Mouse (Mus musculus) mouse embryonic stem cell (cell line): ENCODE data around the gene Cd9.

Source experiments
- in situ Hi-C, 2 experiments: fragments of 300-500 bp; cut with MboI; formaldehyde crosslinking; loops; 1 replicate in 1 of 2; 3 replicates in 1 of 2; pipeline ENCODE4 v1.14.3; 2019 to 2020; ENCODE audit warnings: low sequenced_read_pairs in 2 of 2, low pct_unique_long_range_greater_than_20kb in 1 of 2, mixed read lengths in 1 of 2; ENCODE audit not compliant: unreplicated experiment in 1 of 2

The Cd9 gene

GRCm38 (mm10) chr6:125459903-125460302, 34.7 kb downstream of the Cd9 start:
- in situ Hi-C loops = no loop called here

DNA sequence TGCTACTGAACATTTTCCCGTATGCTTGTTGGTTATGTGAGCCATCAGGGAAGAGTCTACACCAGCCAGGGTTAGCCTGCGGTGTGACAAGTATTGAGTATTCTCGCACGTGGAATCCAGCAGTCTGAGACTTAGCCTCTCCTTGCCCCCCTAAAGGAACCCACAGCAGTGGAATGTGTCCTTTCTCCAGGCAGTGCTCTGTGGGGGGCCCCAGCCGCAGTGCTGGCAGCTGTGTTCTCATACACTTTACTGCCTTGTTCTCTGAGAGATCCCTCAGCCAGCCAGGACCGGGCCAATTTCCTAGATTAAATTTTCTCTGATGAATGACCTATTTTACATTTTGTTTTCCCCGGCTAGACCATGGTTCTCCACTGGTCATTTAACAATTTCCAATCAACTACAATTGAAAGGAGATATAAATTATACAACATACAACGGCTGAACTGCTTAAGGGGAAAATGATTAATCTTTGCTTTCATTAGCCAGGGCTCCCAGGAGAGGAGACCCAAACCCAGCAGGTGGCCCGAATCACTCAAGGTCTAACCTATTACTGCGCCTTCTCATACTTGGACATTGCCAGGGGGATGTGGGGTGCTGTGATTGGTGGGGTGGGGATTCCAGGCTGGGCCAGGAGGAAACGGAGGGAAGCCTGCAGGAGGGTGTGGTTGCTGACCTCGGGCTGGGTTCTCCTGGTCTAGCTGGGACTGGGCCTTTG, 38.6 kb downstream of the Cd9 start:
- in situ Hi-C loops = no loop called here

DNA sequence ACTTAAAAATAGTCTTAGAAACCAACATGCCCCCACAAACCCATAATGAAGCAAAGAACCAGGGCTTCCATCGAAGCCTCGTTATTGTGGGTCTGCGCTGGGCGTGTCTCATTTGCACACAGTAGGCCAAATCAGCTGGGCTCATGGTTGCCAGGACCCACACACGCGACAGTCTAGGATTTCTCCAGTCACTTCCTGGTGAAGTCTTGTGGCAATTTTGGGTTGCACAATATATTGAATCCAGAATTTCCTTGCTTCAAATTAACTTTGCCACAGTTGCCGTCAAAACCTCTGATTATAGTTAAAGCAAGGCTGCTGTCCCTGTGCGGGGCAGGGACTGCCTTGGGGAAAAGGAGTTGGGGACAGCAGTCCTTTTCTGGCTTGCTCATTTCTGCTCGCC, 39.9 kb downstream of the Cd9 start:
- in situ Hi-C loops = no loop called here

GRCm38 (mm10) chr6:125454299-125454698, 40.3 kb downstream of the Cd9 start:
- in situ Hi-C loops = no loop called here

DNA sequence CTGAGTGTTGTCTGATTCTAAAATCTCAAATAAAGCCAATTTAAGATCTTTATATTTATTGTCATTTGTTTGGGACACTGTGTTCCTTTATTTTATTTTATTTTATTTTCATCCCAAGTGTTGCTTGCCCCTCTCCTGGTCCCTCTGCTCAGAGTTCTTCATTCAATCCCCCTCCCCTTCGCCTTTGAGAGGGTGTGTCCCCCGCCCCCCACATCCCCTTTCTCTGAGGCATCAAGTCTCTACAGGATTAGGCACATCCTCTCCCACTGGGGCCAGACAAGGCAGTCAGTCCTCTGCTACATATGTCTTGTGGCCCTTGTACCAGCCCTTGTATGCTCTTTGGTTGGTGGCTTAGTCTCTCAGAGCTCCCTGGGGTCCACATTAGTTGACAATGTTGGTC, 46.9 kb downstream of the Cd9 start:
- in situ Hi-C loops = no loop called here

DNA sequence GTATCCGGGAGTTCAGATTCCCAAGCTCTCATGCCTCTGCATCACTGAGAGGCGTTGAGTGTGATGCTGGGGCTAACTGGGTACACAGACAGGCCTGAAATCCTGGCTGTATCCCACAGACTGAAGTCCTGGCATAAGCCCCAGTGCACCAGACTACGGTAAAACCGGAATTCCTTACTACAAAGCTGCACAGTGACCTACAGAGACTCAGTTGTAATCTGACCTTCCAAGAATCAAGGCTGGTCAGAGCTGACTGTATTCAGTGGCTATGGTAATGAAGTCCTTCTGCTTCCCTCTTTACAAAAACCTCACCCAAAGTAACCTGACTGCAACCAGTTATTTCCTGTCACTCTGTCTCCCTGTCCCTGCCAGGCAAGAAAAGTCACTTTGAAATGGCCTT, 47.4 kb downstream of the Cd9 start:
- in situ Hi-C loops = no loop called here

DNA sequence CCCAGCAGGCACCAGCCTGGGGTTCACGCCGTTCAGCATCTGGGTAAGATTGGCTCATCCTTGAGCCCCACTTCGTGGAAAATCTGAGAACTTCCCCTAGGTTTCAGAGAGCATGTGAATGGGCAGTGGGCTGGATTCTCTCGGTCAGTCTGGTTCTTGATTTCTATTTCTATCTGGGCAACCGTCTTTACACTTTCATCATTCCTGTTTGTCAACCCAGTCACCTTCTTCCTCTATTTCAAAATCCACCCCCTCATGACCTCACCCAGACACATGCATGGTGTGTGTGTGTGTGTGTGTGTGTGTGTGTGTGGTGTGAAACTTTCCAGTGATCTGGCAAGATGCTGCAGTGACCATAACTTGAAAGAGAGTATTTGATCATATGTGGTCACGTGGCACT, 49.2 kb downstream of the Cd9 start:
- in situ Hi-C loops = no loop called here

DNA sequence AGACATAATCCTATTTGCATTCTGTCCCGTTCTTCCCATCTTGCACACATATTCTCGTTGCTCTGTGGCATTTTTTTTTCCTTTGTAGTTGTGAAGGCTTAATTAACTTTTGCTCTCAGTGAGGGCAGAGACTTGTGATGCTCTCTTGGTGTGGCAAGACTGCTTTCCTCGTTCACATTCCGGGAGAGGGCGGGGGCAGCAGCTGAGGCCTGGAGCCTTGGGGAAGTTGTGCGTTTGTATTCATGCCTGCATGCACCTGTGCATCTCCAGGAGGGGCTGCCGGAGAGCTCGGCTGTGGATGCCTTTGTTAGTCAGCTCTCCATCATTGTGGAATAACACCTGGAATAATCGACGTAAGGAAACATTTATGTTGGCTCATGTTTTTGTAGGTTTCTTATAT, 52.0 kb downstream of the Cd9 start:
- in situ Hi-C loops = no loop called here

DNA sequence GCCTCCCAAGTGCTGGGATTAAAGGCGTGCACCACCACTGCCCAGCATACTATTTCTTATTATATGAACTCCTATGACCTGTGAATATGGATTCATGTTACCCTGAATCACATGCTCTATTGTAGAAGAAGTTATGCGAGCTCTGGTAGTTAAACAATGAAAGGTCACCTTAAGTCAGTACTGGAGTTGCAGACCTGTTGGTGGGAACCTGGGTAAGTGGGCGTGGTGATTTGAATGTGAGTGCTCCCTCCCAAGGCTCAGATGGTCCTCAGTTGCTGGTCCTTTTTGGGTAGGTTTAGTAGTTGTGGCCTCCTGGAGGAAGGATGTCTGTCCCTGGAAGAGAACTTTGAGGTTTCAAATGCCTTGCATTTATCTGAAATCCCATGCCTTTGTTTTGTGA, 57.8 kb downstream of the Cd9 start:
- in situ Hi-C loops = no loop called here

- in situ Hi-C loops = loop anchor here in 1 of 2 experiments (5.0 kb wide), 1 partner anchor 157 kb away; no protein-coding TSS in a partner anchor
Observed at GRCm38 (mm10) chr6:125434735-125435518, 59.7 kb downstream of the Cd9 start.

GRCm38 (mm10) chr6:125433704-125434447, 60.7 kb downstream of the Cd9 start:
- in situ Hi-C loops = loop anchor here in 1 of 2 experiments (5.0 kb wide), 1 partner anchor 158 kb away; no protein-coding TSS in a partner anchor

- in situ Hi-C loops = loop anchor here in 1 of 2 experiments (5.0 kb wide), 1 partner anchor 159 kb away; no protein-coding TSS in a partner anchor
Observed at GRCm38 (mm10) chr6:125433257-125433656, 61.3 kb downstream of the Cd9 start.

DNA sequence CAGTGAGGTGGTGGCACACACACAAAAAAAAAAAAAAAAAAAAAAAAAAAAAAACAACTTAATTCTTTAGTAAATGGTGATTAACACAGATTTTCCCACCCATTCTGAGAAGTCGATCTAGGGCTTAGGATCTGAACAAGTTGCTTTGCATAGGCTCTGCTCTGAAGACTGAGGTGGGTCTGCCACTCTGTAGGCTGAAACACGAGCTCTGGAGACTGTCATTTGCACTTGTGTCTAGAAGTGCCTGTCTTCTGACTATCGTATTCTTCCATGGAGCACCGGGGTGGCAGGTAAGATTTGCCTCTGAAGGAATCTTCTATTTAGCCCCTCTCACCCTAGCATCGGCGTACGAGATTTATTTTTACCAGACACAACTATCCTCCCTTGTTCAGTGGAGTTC, 62.1 kb downstream of the Cd9 start:
- in situ Hi-C loops = loop anchor here in 1 of 2 experiments (5.0 kb wide), 1 partner anchor 160 kb away; no protein-coding TSS in a partner anchor

DNA sequence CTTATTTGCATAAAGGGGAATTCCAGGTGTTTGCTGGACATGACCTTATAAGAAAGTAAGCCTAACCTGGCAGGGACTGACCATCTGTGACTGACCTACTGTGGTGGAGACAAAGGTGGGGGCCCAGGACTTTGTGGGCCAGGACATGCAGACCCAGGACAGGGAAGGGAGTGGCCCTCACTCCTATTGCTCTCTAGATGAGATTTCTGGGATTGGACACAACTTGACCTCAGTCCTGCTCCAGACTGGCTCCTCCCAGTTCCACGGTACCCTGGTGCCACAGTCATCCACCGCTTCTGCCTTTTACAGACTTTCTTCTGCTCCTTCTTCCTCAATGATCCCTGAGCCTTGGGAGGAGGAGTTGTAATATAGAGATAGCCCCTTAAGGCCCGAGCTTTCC, 63.6 kb downstream of the Cd9 start:
- in situ Hi-C loops = loop anchor here in 1 of 2 experiments (5.0 kb wide), 1 partner anchor 161 kb away; no protein-coding TSS in a partner anchor

DNA sequence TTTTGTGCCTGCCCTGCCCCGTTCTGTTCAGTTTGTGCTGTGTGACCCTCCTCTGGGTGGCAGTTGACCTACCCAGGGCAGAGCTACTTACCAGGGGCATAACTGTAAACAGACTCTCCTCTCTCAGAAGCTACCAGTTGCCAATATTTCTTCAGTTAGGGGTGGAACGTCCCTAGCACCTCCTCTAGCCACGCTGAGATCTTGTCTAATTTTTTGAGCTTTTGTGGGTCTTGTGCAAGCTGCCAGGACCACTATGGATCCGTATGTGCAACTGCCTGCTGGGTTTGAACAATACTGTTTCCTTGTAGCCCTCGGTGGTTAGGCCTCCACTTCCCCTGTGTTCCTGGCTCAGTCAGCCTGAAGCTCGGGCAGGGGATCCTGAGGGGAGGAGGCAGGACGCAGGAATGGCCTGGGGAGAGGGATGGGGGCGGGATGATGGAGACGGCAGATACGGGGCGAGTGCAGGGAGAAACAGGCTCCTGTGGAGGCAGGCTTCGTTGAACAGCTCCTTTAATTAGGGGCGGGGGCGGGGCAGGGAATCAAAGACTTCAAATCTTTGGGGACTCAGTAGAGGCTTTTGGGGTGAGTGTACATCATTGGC, 64.1 kb downstream of the Cd9 start:
- in situ Hi-C loops = loop anchor here in 1 of 2 experiments (5.0 kb wide), 1 partner anchor 162 kb away; no protein-coding TSS in a partner anchor

DNA sequence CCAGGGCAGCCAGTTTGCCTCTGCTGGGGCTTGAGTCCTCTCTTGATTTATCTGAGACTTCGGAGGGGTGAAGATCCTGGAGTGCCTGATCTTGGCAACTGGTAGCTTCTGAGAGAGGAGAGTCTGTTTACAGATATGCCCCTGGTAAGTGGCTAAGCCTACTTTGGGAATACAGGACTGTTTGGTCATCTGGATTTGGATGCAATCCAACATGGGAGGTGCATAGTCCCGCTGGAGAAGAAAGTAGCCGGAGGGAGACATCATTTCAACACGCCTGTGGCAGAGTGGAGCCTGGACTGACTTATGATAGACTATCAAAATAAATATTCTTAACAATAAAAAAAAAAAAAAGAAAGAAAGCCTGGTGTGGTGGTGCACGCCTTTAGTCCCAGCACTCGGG, 64.8 kb downstream of the Cd9 start:
- in situ Hi-C loops = loop anchor here in 1 of 2 experiments (5.0 kb wide), 2 partner anchors 68 to 163 kb away; no protein-coding TSS in a partner anchor

DNA sequence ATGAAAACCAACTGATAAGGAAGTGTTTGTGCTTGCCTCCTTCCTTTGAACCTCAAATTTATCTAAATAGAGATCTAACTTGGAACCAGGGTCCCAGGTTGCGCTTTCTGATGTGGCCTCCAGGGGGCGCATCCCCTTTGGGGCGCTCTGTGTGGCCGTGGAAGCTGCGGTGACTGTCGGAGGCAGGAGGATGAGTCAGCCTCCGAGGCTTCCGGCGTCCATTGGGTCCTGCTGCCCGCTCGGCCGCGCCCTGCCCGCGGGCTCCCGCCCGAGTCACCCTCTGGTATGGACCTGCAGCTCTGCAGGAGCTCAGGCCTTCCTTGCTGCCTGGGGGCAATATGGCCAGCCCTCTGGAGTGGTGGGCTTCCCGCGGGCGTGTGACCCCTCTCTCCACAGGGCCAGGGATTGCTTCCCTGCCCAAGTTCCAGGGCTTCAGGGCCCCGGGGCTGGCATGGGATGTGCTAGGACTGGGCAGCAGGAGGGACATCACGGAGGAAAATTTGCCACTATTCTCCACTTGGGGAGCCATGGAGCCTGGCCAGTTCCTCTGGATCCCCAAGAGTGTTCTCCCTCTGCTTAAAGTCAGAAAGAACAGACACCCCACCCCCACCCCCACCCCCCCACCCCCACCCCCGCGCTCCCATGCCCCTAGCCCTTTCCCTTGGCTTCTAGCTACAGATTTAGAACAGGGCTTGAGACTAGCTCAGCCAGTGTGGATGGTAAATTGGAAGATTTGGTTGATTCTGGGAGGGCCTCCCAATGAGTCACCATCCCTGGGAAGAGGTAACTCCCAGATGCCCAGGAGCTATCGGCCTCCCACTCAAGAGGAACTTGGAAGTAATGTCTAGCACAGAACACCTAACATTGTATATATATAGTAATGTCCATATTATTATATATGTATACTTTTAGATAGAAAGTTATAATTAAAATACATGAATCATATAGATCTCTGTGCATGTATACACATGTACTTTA, 67.9 kb downstream of the Cd9 start:
- in situ Hi-C loops = loop anchor here in 1 of 2 experiments (5.0 kb wide), 1 partner anchor 71 kb away; no protein-coding TSS in a partner anchor
